Mouse (Mus musculus) liver, embryonic 12.5 days (tissue): Measurements from ENCODE around the gene Psen2. TPM values are rescaled to one million over a fixed set of nuclear protein-coding genes. Genes with fewer than 3 reads are reported as not detected.

Source experiments
- ATAC-seq: fragments of 200-750 bp; cut with Nextera tagmentation; 2 replicates; pipeline ENCODE4 v1.8.0; 2017; ENCODE audit warnings: moderate number of reproducible peaks, mild to moderate bottlenecking, moderate library complexity
- H3K27ac ChIP-seq: fragments of 300-500 bp; sonication (generic); 2 replicates; pipeline ENCODE4 v1.5.1; 2016; ENCODE audit warnings: mild to moderate bottlenecking
- H3K27me3 ChIP-seq: fragments of 300-500 bp; sonication (generic); replicated peaks from 2 replicates; pipeline ENCODE4 v1.6.1; 2016; ENCODE audit warnings: mild to moderate bottlenecking, moderate library complexity
- H3K36me3 ChIP-seq: fragments of 300-500 bp; sonication (generic); 2 replicates; pipeline ENCODE4 v1.6.1; 2016; ENCODE audit warnings: mild to moderate bottlenecking, moderate library complexity
- H3K4me1 ChIP-seq: fragments of 300-500 bp; sonication (generic); 2 replicates; pipeline ENCODE4 v1.6.1; 2016
- H3K4me2 ChIP-seq: fragments of 300-500 bp; sonication (generic); 2 replicates; pipeline ENCODE4 v1.6.1; 2016; ENCODE audit warnings: mild to moderate bottlenecking, moderate library complexity
- H3K4me3 ChIP-seq: fragments of 300-500 bp; sonication (generic); 2 replicates; pipeline ENCODE4 v1.5.1; 2016; ENCODE audit warnings: mild to moderate bottlenecking, moderate library complexity
- H3K9ac ChIP-seq: fragments of 300-500 bp; sonication (generic); 2 replicates; pipeline ENCODE4 v1.6.1; 2016; ENCODE audit warnings: mild to moderate bottlenecking, moderate library complexity
- H3K9me3 ChIP-seq: fragments of 300-500 bp; sonication (generic); replicated peaks from 2 replicates; pipeline ENCODE4 v1.6.1; 2016; ENCODE audit warnings: mild to moderate bottlenecking, moderate library complexity
- WGBS: fragments of 180-500 bp; shearing (Covaris S2); methylation state at CpG from one replicate; pipeline ENCODE4 v1.1.7; 2016; ENCODE audit not compliant: insufficient replicate concordance; 5-methylcytosine and 5-hydroxymethylcytosine counted together
- polyA plus RNA-seq: library from polyadenylated mRNA; unstranded; fragments of >200 nt; fragmentation: Nextera tagmentation; extraction: Ambion mirVana; gene quantifications from 2 replicates; pipeline ENCODE4 v1.2.1, GENCODE M21; 2016

The Psen2 gene
- polyA plus RNA-seq, 1 experiment from 2014 or later, result 20.9 TPM

DNA sequence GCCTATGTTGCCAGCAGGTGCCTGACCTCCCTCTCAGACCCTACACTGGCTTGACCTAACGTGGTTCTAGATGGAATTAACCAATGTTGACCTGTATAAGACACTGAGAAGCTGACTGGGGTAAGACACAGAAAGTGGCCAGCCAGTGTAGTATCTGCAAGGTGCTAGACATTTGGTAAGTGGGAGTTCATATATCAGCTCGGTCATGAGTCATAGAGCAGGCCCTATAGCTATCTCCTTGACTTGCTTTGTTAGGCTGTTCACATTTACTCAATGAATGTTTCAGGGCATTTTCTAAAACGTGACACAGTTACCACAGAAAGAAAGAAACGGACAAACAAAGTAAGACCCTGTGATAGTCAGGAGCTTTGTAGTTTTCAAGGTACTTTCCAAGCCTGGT lies 27.1 kb upstream of the Psen2 start:
- H3K36me3 ChIP-seq, result no peaks in the 10 kb centered on the region
- H3K4me2 ChIP-seq, result no peak overlapping the region
- WGBS, result 64% methylated on average over 4 of the region's 4 CpGs
- no peak overlapping the region for H3K27ac ChIP-seq
- H3K9me3 ChIP-seq, result no peaks in the 10 kb centered on the region
- no peak overlapping the region for H3K4me3 ChIP-seq
- no peak for ATAC-seq
- H3K9ac ChIP-seq, result no peak overlapping the region
- H3K27me3 ChIP-seq, result no peaks in the 10 kb centered on the region
- H3K4me1 ChIP-seq, result peaks cover 18% of the 10 kb centered on the region

DNA sequence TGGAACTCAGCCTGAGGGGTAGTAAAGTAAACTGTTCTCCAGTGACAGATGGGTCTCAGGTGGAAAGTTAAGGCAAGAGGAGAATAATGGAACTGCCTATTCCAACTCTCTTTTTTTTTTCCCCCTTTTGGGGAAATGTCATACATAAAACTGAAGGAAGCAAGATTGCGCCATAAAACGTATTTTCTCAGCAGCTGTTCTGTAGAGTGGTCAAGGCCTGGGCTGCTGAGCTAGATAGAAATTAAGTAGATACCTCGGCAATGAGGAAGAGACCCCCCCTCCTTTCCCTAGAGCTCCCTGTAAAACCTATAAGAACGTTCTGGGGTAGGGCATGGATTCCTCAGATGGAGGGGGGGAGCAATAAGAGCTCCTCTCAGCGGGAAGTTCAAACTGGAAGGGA lies 26.6 kb upstream of the Psen2 start:
- H3K4me3 ChIP-seq, result no peak overlapping the region
- peaks cover 3% of the 10 kb centered on the region; the same call in 1 of the 2 replicates for H3K27me3 ChIP-seq
- ATAC-seq, result no peak
- no peak overlapping the region for H3K9ac ChIP-seq
- no peak overlapping the region for H3K4me2 ChIP-seq
- WGBS, result 55% methylated on average over 5 of the region's 5 CpGs
- no peak overlapping the region for H3K27ac ChIP-seq
- H3K36me3 ChIP-seq, result no peaks in the 10 kb centered on the region
- peaks cover 18% of the 10 kb centered on the region for H3K4me1 ChIP-seq
- H3K9me3 ChIP-seq, result no peaks in the 10 kb centered on the region

DNA sequence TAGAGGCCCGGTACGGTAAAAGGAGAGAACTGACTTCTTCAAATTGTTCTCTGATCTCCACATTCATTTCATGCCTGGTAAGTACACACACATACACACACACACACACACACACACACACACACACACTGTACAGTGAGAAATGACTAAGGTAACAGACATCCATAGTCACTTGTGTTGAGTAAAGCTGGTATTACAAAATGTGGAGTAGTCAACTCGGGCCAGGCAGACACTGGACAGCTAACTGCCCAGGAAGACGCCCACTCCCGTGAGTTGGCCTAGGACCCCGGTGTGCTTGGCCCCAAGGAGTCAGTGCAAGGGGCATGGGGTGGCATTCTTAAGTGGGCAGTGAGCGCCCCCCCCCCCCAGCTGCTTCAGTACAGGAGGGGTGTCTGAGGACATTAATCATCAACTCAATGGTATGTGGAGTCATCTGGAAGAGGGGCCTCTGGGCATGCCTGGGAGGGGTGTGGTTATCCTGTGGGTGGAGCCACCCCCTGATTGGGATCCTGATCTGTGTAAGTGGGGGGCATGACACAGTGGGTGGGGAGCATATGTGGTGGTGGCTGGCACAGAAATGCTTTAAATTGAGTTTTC lies 25.7 kb upstream of the Psen2 start:
- Histone ChIP-seq H3K4me1 (peaks cover 24% of the 10 kb centered on the region), H3K4me2 (no peak overlapping the region), H3K36me3 (no peaks in the 10 kb centered on the region), H3K27ac (no peak overlapping the region), H3K9ac (no peak overlapping the region), H3K9me3 (no peaks in the 10 kb centered on the region), H3K4me3 (no peak overlapping the region), H3K27me3 (peaks cover 11% of the 10 kb centered on the region)
- WGBS, result 63% methylated on average over 7 of the region's 7 CpGs
- ATAC-seq, result no peak

DNA sequence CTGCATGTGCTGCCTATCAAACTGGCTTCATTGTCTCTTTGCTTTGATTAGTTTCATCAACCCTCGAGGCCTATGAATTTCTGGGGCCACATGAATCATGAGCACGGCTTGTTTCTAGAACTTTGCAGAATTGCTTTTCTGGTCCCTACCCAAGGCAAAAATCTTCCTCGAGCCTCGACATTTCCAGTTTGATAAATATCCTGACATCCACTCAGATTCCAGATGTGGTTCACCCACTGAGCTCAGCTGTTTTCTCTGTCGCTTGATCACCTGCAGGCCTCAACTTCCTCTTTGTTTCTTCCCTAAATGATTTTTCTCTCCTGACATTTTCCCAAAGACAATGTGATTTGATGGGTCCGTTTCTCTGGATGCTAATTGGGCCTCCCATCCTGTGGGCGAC lies 25.0 kb upstream of the Psen2 start:
- Histone ChIP-seq H3K4me2 (no peak overlapping the region), H3K27me3 (peaks cover 18% of the 10 kb centered on the region), H3K27ac (no peak overlapping the region), H3K4me1 (peaks cover 28% of the 10 kb centered on the region), H3K36me3 (no peaks in the 10 kb centered on the region), H3K9ac (no peak overlapping the region), H3K9me3 (no peaks in the 10 kb centered on the region), H3K4me3 (no peak overlapping the region)
- 59% methylated on average over 7 of the region's 7 CpGs for WGBS
- ATAC-seq, result no peak

DNA sequence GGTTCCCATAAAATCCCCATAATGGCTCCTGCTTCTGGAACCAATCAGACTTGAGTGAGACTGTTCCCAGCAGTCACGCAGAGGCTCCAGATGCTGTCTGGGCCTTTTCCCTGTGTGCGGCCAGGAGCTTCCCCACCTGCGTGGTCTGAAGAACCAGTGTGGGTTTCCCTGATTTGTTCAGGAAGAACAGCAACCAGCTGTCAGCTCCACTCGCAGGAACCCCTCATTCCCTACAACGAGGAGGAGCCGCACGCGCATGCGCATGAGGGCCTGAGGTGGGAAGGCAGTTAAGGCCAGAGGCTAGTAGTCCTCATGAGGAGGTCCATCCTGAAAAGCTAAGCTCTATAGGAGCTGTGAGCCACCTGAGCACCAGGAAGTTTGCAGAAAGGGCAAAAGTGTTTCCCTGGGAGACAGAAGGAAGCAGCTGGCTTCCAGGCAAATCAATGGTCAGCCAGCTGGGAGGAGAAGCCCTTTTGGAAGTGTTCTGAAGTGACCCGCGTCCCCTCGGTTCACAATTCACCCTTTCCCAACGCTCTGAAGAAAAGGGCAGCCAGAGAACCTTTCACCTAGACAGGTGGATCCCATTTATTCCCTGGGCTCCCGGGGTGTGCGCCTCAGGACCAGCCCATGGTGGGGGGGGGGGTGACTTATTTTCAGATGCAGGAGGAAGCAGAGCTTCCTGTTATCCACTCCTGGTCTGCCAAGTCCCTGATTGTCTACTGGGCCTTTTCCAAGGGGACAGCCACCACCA lies 23.0 kb upstream of the Psen2 start:
- H3K36me3 ChIP-seq, result no peaks in the 10 kb centered on the region
- WGBS, result 55% methylated on average over 15 of the region's 15 CpGs
- no peak overlapping the region for H3K9ac ChIP-seq
- no peak for ATAC-seq
- peaks cover 19% of the 10 kb centered on the region for H3K27me3 ChIP-seq
- H3K27ac ChIP-seq, result no peak overlapping the region
- peaks cover 28% of the 10 kb centered on the region for H3K4me1 ChIP-seq
- no peak overlapping the region for H3K4me2 ChIP-seq
- H3K4me3 ChIP-seq, result no peak overlapping the region
- H3K9me3 ChIP-seq, result no peaks in the 10 kb centered on the region

DNA sequence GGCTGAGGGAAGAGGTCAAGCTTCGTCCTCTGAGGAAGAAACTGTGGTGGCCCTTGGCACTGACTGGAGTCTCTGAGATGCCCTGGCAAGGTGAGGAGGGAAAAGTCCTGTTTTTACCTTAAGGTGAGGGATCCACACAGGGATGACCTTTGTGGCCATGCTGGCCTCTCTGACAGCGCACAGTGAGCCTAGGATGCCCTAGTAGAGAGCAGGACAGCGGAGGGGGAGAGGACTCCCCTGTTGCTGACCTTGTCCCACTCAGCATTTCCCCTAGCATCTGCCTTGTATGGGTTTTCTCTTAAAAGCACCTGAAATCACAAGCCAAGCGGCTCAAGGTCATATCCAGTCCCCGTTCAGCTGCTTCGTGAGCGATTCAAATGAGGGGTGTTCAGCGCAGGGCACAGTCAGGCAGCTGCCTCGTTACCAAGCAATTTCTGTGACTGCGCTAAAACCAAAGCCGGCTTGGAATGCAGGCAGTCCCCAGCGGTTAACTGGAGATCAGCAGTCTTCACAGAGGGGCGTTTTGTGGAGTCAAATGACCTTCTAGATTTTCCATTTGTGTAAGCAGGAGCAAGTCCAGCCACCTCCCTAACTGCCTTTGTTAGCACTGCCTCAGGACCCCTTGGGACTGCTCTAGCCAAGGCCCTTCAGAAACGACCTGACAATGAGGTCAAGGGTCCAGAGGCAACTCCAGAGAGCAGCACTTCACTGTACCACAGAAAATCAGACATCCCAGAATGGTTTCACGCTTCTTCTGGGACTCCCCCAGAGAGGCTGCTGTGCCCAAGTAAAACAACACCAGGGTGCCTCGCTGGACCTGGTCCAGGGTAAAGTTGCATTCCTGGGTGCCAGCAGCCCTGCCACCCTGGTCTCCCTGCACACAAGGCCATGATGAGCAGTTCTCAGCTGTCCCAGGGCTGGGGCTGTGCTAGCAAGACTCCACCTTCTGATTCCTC lies 20.9 kb upstream of the Psen2 start:
- peaks cover 19% of the 10 kb centered on the region for H3K27me3 ChIP-seq
- peaks cover 32% of the 10 kb centered on the region for H3K4me1 ChIP-seq
- no peaks in the 10 kb centered on the region for H3K9me3 ChIP-seq
- no peak overlapping the region for H3K4me2 ChIP-seq
- no peaks in the 10 kb centered on the region for H3K36me3 ChIP-seq
- no peak overlapping the region for H3K9ac ChIP-seq
- no peak overlapping the region for H3K27ac ChIP-seq
- ATAC-seq, result no peak
- 31% methylated on average over 16 of the region's 16 CpGs for WGBS
- H3K4me3 ChIP-seq, result no peak overlapping the region

DNA sequence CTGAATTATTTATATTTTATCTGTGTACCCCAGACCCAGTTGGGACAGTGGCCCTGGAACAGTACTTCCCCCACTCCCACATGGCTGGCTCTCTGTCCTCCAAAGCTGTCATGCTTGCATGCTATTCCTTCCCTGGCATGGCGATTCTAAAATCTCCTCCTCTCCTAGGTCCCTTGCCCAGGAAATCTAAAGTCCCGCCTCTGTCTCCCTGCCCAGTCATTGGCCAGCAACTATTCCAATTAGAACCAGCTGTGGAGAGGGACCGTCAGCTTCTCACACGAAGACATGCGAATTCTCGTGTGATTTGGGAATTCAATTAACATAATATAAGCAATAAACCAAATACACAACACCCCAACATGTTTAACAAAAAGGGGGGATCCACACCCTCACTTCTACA lies 19.3 kb upstream of the Psen2 start:
- no peak for ATAC-seq
- no peak overlapping the region for H3K4me3 ChIP-seq
- no peaks in the 10 kb centered on the region for H3K9me3 ChIP-seq
- peaks cover 19% of the 10 kb centered on the region for H3K27me3 ChIP-seq
- WGBS, result 60% methylated on average over 6 of the region's 6 CpGs
- no peak overlapping the region for H3K9ac ChIP-seq
- no peak overlapping the region for H3K27ac ChIP-seq
- no peak overlapping the region for H3K4me2 ChIP-seq
- H3K36me3 ChIP-seq, result no peaks in the 10 kb centered on the region
- 0 out of 2 replicates have a peak, but pooled peaks cover 21% of the 10 kb centered on the region for H3K4me1 ChIP-seq

DNA sequence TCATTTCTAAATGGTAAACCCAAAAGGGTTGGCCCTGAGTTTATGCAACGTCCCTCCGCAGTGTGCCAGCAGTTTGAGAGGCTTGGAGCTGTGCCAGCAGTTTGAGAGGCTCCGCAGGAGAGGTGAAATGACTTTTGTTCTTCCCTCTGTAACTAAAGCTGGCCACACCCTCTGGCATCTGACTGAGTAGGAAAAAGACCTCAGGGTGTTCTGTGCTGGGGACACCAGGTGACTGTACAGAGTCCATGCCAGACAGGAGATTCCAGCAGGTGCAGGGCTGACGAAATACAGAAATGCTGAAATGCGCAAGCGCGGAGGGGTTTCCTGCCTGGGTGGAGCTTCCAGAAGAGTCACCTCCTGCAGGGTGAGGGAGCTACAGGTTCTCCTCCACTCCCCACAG lies 16.4 kb upstream of the Psen2 start:
- Histone ChIP-seq H3K4me3 (no peak overlapping the region), H3K4me2 (no peak overlapping the region), H3K36me3 (no peaks in the 10 kb centered on the region), H3K9me3 (no peaks in the 10 kb centered on the region), H3K27ac (no peak overlapping the region), H3K4me1 (0 out of 2 replicates have a peak, but pooled peaks cover 19% of the 10 kb centered on the region), H3K27me3 (peaks cover 14% of the 10 kb centered on the region), H3K9ac (no peak overlapping the region)
- WGBS, result 45% methylated on average over 7 of the region's 7 CpGs
- peak; percentile 54 for ATAC-seq

DNA sequence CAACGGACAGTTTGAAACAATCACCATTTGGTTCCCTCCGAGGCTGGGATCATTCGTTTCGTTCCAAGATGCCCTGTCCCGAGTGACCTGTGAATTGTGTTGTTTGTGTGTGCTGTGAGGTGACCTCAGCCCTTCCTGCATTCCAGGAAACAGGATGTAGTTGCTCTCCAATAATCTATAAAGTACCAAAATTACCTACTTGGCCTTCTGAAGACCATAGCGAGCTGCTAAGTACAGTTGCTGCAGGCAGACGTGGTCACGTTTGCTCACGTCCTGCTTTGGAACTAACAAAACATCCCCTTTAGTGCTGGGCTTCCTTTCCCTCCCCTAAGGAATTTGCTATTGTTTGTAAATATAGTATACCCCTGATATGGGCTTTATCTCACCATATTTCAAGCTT lies 14.3 kb upstream of the Psen2 start:
- Histone ChIP-seq H3K36me3 (no peaks in the 10 kb centered on the region), H3K4me2 (no peak overlapping the region), H3K9ac (no peak overlapping the region), H3K4me1 (0 out of 2 replicates have a peak, but pooled peaks cover 10% of the 10 kb centered on the region), H3K27me3 (no peaks in the 10 kb centered on the region; the same call in 1 of the 2 replicates), H3K27ac (no peak overlapping the region), H3K4me3 (no peak overlapping the region), H3K9me3 (no peaks in the 10 kb centered on the region)
- WGBS, result 58% methylated on average over 9 of the region's 9 CpGs
- no peak for ATAC-seq

DNA sequence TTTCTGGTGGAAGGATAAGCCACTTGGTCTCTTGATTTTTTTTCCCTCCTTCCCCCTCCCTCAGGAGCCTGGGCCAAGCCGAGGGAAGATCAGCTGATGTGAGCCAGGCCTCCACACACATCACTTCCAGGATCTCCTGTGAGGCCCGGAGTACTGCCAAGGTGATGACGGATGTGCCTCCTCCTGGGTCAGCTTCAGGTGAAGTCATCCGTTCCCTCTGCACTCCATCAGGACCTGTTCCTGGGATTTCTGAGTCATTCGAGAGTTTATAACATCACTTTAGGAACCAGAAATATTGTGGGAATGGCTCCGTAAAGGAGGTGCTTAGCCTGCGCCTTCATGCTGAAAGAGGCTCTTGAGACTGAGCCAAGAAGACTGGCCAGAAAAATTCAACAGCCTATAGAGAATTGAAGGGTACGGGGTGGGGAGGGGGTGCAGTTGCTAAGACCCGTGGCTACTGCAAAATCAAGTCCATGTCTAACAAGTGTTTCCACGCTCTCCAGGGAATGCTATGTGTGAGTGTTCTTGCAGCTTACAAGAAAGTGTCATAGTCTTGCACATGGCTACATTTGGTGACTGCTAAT lies 11.6 kb upstream of the Psen2 start:
- Histone ChIP-seq H3K27me3 (no peaks in the 10 kb centered on the region), H3K9ac (no peak overlapping the region), H3K36me3 (no peaks in the 10 kb centered on the region), H3K27ac (no peak overlapping the region), H3K9me3 (no peaks in the 10 kb centered on the region), H3K4me1 (0 out of 2 replicates have a peak, but pooled peaks cover 5% of the 10 kb centered on the region), H3K4me3 (no peak overlapping the region), H3K4me2 (no peak overlapping the region)
- no peak for ATAC-seq
- 75% methylated on average over 10 of the region's 10 CpGs for WGBS

DNA sequence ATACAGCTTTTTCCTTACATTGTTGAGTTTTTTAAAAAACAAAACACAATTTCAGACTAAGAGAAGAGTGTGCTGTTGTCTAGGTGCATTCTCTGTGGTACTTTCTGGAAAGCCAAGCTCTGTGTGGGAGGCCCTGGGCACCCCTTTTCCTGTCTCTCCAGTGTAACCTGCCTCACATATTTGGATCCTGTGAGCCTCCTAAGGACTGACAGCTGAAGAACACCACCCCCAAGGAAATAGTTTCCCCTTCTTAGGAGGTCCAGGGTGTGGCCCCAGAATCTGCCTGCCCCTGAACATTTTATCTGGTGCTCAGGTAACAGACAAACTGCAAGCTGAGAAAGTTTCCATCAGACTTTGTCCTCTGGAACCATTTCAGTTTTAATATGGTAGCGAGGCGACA lies 5.8 kb upstream of the Psen2 start:
- Histone ChIP-seq H3K9ac (no peak overlapping the region), H3K27me3 (peaks cover 16% of the 10 kb centered on the region), H3K4me3 (no peak overlapping the region), H3K9me3 (no peaks in the 10 kb centered on the region), H3K27ac (no peak overlapping the region), H3K4me1 (peaks cover 27% of the 10 kb centered on the region), H3K4me2 (no peak overlapping the region), H3K36me3 (no peaks in the 10 kb centered on the region)
- ATAC-seq, result no peak
- WGBS, result 71% methylated on average over 2 of the region's 2 CpGs
